Mouse (Mus musculus) left cerebral cortex, adult 11 months (tissue): ENCODE results near the gene Angptl8.
"Not testable (repeated sequence)": the region's sequence is repeated elsewhere in the genome, so short reads cannot be mapped to it uniquely, and the experiment has no call there.

Experiments used
- DNase-seq: peaks from one replicate; pipeline ENCODE4 v3.0.0; 2022; ENCODE audit warnings: low spot score

Angptl8 gene

DNA sequence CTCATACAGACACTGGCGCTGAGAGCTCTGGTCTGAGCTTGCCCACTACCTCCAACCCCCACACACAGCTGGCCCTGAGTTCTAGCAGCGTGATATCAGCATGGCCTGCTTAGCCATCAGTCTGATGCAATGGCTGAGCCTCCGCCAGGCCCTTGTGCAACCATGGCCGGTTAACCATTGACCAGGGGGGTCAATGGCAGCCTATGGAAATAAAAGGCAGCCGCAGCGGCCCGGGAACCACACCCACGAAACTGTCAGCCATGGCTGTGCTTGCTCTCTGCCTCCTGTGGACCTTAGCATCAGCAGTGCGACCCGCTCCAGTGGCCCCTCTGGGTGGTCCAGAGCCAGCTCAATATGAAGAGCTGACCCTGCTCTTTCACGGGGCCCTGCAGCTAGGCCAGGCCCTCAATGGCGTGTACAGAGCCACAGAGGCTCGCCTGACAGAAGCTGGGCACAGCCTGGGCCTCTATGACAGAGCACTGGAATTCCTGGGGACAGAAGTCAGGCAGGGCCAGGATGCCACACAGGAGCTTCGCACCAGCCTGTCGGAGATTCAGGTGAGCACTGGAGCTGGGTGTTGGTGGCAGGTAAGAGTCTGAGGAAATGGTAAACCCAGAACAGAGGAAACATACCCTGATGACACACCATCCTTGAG lies at the start of gene Angptl8:
TSS of gene Angptl8 (plus strand) at position 253 of the 655 bp plus-strand sequence.
- DNase-seq, result no peak

DNA sequence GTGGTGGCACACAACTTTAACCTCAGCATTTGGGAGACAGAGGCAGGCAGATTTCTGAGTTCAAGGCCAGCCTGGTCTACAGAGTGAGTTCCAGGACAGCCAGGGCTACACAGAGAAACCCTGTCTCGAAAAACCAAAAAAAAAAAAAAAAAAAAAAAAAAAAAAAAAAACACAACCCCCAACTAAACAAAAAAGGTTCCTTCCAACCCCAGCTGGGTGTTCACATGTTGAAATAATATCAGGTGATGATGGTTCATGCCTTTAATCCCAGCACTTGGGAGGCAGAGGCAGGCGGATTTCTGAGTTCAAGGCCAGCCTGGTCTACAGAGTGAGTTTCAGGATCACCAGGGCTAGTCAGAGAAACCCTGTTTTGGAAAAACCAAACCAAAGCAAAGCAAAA lies 49.0 kb upstream of the Angptl8 start:
- DNase-seq, result not testable (repeated sequence)

DNA sequence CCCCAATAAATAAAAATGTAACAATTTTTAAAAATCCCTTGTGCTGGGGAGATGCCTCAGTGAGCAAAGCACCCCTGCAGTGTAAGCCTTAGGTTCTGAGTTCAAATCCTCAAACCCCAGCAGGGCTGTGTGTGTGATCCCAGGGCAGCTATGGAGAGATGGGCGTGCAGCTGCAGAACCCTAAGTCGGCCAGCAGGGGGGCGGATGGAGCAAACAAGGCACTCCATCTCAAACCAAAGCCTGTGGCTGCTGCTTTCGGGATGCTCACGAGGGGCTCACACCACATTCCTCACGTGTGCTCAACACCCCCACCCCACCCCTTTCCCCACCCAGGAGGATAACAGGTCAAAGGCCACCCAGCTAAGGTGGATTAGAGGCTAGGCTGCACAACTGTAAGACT lies 48.4 kb upstream of the Angptl8 start:
- no peak for DNase-seq

DNA sequence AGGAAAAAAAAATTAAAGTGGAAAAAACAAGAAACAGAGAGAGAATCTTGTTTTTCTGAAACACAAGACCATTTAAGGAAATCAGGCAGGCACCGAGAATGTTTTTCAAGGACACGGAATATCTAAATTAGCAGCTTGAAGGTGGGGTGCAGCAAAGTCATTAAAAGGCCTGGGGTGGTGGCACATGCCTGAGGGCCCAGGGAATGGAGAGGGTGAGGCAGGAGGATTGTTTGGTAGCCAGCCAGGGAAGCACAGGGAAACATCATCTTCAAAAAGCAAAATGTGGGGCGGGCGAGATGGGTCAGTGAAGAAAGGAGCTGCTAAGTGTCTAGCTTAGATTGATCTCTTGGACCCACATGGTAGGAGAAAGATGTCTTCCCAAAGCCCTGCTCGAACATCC lies 47.7 kb upstream of the Angptl8 start:
- DNase-seq, result no peak

DNA sequence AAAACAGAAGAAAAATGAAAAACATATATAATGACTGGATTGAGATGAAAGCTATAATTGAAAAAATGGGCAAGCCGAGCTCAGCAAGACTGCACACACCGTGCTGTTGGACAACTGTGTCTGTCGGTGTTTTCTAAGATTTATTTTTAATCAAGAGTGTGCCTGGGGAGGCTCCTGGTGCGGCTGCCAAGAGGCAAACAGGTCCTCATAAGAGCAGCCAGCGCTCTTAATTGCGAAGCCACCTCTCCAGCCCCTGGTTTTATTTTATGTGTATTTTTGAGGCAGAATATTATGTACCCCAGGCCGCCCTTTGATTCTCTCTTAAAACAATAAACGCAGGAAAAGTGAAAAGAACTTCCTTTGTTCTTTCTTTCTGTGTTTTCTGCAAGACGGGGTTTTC lies 47.1 kb upstream of the Angptl8 start:
- DNase-seq, result no peak

DNA sequence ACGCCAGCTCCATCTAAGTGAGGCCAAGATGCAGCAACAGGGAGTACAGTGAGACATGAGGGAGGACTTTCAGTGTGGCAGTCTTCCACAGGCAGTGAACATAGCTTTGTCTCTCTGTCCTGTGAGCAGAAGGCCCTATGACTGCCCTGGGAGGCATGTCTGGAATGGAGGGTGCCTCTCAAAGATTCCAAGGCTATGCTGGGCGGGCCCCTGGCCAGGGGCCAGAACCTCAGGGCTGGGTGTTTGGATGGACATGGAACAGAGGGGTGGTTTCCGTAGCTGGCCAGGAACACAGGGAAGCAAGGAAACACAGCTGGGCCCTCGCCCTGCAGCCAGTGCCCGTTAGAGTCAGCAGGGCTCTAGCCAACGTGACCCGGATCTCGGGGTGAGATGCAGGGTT lies 43.4 kb upstream of the Angptl8 start:
- DNase-seq, result no peak

DNA sequence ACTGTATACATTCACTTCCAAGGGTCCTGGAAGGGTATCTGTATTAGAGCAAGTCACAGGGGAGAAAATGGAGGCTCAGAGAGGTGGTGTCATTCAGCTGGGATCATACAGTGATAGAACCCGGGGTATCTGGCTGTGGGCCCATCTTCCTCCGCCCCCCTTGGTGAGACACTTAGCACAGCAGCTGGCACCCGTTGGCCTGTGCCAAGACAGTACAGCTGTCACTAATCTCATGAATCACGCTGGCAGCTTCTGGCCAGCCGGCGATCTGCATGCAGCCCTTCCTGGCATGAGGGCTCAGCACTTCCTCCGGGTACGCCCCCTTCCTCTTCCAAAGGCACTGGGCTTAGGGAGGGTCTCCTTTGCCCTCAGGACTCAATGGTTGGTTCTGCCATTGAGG lies 42.7 kb upstream of the Angptl8 start:
- DNase-seq, result peak; percentile 62

DNA sequence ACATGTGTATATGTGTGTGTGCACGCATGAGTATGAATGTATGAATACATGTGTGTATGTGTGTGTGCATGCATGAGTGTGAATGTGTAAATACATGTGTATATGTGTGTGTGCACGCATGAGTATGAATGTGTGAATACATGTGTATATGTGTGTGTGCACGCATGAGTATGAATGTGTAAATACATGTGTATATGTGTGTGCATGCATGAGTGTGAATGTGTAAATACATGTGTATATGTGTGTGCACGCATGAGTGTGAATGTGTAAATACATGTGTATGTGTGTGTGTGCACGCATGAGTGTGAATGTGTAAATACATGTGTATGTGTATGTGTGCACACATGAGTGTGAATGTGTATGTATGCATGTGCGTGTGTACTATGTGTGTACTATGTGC lies 41.8 kb upstream of the Angptl8 start:
- not testable (repeated sequence) for DNase-seq

DNA sequence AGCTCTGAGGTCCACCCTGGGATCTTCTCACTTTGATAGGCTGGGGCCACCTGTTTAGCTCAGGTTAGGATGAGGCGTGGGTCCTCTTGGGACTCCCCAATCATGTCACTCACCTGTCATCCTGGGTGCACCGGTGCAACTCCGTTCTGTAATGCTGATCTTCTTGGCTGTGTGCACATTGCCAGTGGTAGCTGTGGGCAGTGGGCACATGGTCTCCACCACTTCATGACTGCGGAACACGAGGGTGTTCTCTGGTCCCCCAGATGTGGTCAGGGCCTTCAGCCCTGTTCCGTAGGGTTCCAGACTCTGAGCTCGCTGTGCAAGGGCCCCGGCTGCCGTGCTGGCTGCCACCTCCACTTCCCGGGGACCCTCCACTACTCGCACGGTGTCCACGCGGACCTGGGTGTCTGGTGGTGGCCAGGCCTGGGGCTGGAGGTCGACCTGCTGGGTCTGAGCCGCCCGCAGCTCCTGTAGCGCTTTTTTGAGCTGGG lies 40.9 kb upstream of the Angptl8 start:
- DNase-seq, result no peak

DNA sequence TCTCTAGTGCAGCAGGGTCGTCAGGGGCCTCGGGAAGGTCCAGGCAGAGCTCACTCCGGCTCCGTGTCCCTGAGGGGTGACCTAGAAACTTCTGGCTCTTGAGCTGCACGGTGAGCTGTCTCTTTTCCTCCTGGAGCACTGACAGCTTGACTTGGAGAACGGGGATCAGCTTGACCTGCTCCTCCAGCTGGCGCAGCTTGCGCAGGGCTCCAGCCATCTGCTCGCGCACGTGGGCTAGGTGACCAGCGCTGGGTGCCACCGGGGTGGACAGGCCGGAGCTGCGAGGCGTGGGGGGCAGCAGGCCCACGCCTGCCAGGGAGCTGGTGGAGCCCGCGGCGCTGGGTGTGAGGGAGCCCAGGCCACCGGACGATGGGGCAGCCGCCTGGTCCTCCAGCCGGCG lies 40.4 kb upstream of the Angptl8 start:
- no peak for DNase-seq

DNA sequence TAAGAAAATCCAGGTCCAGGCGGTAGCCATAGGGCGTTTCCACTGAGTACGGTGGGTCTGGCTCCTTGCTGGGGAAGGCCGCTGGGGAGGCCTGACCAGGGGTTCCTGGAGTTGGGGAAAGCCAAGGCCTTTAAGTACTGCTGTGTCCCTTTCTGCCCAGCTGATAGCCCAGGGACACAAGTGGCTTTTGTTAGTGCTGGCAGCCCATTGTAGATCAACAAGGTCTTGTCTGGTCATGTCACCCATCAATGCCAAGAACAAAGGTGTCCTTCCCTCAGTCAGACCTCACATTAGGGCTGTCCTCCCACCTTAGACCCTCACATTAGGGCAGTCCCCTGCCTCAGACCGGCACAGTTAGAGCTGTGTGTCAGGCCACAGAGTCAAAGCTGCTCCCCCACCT lies 39.7 kb upstream of the Angptl8 start:
- no peak for DNase-seq

DNA sequence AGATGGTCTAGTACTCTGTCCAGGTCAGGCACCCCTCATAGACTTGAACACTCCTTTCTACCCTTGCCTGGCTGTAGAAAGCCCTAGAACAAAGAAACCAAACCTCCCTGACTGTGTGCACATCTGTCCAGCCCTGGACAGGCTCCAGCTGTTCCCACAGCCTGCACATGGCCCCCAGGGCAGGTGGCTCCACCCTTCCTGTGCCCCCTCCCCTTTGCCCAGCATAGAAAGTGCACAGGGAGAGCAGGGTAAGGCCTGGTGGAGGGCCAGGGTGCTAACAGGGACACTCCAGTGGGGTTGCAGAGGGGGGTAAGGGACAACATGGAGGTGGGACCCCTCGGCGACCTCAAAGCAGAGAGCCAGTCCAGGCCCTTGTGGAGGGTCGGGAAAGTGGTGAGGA lies 39.1 kb upstream of the Angptl8 start:
- DNase-seq, result no peak

DNA sequence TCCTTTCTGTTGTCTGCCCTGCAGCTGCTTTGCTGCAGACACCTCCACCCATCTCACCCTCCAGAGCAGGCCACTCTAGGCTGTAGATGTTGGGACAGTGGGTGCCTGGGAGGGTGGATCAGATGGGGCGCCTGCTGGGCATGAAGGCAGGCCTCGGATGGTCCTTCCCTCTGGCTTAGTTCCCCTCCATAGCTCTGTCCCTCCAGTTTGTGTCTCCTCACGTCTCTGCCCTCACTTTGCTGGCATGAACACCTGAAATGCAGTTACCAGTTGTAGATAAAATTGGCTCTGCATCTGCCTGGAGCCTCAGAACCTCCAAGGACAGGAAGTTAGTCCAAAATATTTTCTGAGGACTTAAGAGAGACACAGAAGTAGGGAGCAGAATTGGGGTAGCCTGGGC lies 38.4 kb upstream of the Angptl8 start:
- no peak for DNase-seq

DNA sequence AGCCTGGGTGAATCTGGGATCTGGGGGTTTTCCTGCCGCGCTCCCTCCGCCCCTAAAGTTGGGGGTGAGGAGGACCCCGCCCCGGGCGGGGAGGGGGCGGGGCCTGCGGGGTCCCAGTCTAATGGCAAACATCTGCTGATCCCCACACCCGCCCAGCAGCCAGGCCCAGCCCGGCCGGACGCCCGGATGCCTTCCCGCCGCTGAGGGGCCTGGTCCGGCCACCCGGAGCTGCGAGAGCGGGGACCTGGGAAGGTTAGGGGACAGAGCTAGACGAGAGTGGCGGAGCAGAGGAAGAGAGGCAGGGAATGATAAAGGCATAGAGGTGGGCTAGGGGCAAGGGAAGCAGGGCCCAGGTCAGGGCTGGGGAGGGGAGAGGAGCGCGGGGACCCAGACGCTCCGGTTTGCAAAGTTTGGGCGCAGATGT lies 37.4 kb upstream of the Angptl8 start:
- no peak for DNase-seq

DNA sequence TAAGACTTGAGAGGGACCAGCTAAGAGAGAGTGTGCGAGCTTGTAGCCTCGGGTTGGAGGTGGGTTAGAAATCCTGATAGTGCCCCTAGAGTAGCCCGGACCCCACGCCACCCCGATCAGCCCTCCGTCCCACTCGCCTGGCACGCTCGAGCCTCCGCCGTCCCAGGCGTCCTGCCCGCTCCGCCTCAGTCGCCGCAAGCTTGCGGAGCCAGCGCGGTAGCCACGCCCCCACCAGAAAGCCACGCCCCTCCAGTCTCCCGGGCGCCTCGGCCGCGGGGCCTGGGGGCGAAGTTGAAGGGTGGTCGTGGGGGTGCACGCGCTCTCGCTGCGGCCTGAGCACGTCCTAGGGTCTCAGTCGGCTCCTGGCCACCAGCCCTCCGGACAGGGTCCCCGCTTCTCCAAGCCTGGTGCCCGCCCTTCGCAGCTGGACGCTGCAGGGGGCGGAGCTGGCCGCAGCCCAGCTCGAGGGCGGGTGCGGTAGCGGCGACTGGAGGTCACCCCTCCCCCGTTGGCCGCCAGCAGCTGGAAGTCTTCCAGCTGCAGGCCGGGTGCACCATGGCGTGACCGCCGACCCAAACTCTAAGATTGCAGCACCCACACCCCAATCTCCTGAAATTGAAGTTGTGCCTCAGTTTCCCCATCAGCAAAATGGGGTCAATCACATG lies 36.8 kb upstream of the Angptl8 start, which contains the start of gene Kank2:
TSS of gene Kank2 (minus strand) at position 400 of the 665 bp plus-strand sequence.
- peak; percentile 34 for DNase-seq

DNA sequence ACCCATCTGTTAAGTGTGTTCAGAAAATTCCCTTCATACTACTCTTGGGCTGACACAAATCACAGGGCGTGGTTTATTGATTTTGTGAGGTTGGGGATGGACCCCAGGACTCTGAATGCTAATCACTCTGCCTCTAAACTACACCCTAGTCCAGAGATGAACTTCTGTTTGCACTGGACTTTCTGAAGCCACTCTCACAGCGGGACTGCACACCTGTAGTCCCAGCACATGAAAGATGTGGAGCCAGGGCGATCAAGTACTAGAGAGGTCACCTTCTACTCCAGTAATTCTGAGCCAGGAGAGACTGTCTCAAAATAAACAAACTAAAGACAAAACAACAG lies 36.3 kb upstream of the Angptl8 start:
- DNase-seq, result no peak

DNA sequence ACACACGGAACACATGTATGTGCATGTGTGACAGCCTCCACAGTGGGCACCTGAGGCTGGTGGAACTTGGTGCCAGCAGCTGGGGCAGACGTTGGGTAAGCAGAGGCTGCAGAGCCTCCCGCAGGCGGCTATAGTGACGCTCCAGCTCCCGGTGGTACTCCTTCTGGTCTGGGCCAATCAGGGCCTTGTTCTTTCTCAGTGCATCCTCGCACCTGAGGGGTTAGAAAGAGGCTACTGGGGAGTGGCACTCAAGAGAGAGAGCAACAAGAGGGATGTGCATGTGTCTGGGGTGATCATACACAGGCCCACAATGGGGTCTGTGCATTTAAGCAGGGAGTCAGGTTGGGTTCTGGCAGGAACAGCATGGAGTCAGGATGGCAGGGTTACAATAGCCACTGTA lies 34.2 kb upstream of the Angptl8 start:
- no peak for DNase-seq

DNA sequence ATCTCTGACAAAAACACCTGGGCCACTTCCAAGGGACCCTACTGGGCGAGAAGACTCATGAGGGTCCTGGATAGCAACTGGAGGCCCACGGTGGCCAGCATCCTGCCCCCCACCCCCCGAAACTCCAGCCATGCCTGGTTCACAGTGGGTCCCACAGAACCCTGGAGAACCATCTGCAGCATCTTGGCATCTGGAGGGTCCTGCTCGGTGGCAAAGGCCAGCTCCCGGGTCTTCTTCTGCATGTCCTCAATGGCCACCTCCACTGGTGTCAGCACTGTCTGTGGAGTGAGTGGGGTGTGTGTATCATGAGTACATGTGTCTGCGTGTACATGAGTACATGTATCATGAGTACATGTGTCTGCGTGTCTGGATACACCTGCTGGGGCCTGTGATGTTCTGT lies 33.7 kb upstream of the Angptl8 start:
- no peak for DNase-seq

DNA sequence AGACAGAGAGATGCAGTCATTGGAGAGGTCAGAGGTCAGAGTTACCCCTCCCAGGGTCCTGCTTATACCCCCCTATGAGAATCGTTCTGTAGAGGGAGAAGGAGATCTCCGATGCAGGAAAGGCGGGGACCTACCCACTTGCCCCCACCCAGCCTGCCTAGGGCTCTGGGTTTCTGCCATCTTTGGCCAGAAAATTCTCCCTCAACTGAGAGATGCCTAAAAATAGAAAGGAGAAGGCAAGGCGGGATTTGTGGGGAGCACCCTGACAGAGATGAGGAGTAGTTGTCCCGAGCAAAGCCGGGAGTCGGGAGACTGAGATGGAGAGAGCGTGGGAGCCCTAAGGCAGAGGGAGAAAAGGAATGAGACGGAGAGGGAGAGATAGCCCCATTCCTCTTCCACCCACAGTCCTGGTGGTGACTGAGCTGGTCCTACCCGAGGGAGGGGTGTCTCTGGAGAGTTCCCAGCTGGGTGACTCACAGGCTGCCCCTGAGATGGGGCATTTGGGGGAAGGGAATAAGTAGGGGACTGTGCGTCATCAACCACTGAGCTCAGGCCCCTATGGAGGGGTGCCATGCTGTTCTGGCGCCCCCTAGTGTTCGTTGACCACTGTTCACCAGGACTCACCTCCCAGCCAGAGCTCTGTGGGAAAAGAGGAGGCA lies 31.2 kb upstream of the Angptl8 start:
- peak; percentile 79 for DNase-seq

DNA sequence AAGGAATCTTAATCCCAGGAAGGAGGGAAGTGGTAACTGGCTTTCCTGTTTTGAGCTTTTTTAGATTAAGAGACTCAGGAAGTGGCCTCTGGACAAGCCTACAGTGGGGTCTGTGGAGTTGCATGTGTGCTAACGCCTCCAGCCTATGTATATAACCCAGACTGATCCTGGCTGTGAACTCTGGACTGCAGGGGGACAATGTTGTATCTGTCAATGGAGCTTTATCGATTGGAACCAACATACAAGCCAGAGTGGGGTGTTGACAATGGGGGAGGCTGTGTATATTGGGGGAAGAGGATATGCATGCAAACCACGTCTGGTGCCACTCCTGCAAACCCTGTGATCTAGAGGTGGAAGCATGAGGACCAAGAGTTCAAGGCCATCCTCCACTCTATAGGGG lies 28.9 kb upstream of the Angptl8 start:
- DNase-seq, result no peak

DNA sequence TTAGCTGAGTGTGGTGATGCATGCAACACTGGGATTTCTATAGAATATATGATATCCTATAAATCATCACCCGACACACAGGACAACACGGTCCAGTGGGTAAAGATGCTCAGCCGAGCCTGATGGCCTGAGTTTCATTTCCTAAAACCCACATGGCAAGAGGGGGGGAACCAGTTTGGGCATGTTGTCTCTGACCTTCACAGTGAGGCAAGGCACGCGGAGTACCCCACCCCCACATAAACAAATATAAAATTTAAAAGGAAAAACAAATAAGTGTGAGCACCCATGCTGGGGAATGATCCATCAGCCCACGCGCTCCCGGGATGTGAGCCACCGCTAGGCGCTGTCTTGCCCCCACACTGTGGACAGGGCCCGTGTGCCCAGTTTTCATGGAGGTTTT lies 28.3 kb upstream of the Angptl8 start:
- DNase-seq, result no peak

DNA sequence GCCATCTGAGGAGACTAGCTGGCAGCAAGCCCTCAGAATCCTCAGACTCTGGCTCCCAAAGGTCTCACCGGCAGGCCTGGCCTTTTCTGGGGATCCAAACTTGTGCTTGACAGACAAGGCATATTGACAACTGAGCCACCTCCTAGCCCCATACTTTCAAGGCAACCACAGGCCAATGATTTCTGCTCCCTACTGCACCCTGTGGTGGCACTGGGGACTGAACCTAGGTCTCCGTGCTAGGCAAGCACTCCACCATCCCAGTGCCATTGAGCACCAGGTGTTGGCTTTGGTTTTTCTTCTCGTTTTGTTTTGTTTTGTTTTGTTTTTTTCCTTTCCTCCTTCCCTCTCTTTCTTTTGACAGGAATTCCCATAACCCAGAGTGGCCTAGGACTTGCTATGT lies 26.7 kb upstream of the Angptl8 start:
- no peak for DNase-seq

DNA sequence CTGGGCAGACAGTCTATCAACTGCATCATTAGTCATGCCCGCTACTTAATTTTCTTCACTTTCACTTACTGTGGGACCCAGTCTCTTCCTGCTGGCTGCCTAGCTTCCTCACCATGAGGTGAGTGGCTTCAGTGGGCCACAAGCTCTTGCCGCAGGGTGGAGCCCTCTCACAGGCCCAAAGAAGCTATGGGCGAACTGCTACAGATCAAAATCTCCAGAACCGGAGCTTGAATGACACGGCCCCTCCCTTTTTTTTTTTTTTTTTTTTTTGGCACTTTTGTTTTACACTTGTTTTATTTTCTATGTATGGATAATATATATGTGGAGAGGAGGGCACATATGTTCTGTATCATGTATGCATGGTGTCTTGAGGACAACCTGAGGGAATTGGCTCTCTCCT lies 24.1 kb upstream of the Angptl8 start:
- DNase-seq, result no peak
